Mouse (Mus musculus) left cerebral cortex, postnatal 10 days (tissue): Measurements from ENCODE around the gene Acvr2a. TPM values are rescaled to one million over a fixed set of nuclear protein-coding genes. Genes with fewer than 3 reads are reported as not detected.
A peak's percentile ranks its signal among the peaks of the same experiment; 100 is the strongest.

Experiments used
- DNase-seq, 2 experiments: peaks; one replicate each; pipeline ENCODE4 v3.0.0; 2021 to 2022; ENCODE audit warnings: low spot score in 2 of 2, mixed read lengths in 1 of 2; ENCODE audit errors: extremely low spot score in 1 of 2
- intact Hi-C: fragments of 180-260 bp; cut with DNase I; formaldehyde crosslinking; loops from one replicate; pipeline ENCODE4 v1.15.1; 2025
- total RNA-seq, 2 experiments: library from RNA; stranded (reverse); gene quantifications; 2 replicates each; pipeline ENCODE4 v1.2.3; 2021

Acvr2a gene
- total RNA-seq: 10 to 100 TPM; 69.5 to 71.4 TPM

- intact Hi-C loops: no loop called here
- DNase-seq: peak; percentile 87 to 96
Measured at GRCm38 (mm10) chr2:48813371-48814222, at the start of gene Acvr2a. Acvr2a (plus strand) TSS chr2:48814109.

DNA sequence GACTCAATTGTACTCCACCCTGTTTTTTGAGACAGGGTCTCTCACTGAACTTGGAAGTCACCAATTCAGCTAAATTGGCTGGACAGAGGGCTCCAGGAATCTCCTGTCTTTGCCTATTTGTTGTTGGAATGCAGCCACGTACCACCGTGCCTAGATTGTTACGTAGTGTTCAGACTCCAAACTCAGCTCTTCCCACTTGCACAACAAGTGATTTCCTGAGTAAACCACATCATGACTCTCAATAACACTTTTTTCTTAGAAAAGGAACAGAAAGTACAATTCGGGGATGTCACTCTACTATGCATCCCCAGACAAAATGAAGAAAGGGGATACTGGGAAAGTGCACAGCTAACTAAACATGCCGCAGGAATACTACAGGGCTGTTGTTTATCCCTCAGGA is 47.4 kb upstream of the Acvr2a start:
- intact Hi-C loops: no loop called here

GRCm38 (mm10) chr2:48767778-48768177 is 46.1 kb upstream of the Acvr2a start:
- intact Hi-C loops: no loop called here
- peak in 1 of 2 experiments; percentile 34 for DNase-seq

More for the DNA sequence above, 47.4 kb upstream of the Acvr2a start:
- DNase-seq: no peak

GRCm38 (mm10) chr2:48768219-48768618 is 45.7 kb upstream of the Acvr2a start:
- no peak for DNase-seq
- intact Hi-C loops: no loop called here

DNA sequence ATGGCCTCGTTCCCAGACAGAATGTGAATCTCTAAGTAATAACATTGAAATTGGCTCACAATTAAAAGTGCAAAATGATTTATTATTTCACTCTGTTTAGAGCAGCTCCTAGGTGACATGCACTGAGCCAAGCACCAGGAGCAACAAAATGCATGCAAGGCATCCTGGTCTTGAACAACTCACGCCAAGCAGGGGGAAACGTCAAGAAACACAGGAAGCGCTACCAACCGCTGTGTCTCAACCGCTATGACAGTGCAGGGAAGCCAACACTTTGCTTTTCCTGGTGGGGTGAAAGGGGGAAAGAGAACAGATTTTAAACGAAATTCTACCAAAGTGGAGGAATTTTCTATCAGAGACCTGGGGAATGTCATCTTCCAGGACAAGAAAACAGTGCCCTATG is 43.8 kb upstream of the Acvr2a start:
- intact Hi-C loops: no loop called here
- no peak for DNase-seq

GRCm38 (mm10) chr2:48770634-48771033 is 43.3 kb upstream of the Acvr2a start:
- no peak for DNase-seq
- intact Hi-C loops: no loop called here

DNA sequence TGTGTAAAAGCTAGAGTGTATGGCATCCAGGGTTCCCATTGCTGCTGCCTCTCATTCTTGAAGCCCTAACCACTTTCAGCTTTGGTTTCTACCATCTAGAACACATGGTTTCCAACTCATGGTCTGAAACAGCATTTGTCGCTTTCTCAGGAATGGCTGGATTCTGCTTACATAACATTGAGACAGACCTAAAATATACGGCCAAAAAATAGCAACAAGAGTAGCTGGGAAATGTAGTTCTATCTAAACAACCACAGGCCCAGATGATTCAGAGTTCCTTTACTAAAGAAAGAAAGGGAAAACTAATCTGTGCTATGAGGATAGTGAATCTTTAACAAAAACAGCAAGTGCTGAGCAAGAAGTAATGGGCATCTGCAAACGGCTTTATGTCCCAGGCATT is 38.6 kb upstream of the Acvr2a start:
- no peak for DNase-seq
- intact Hi-C loops: no loop called here

DNA sequence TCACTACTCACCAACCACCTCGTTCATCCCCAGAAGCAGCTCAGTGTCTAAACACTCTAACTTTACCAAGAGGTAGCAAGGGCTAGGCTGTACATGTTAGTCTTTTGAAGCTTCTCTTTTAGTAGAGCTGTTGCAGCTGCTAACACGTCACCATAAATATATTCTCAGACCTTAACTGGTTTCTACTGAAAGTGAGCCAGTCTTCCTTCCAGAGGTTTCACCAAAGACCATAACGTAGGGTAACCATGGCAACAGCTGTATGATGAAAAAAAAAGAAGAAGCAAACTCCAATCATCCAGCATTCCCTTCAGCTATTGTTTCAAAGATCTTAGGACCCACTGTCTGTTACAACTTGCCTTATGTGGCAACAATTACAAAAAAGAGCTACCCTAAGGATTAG is 25.0 kb upstream of the Acvr2a start:
- intact Hi-C loops: no loop called here
- no peak for DNase-seq

GRCm38 (mm10) chr2:48814223-48815038 is 522 bp downstream of the Acvr2a start:
- intact Hi-C loops: loop anchor here (5.0 kb wide), 1 partner anchor 73 kb away; no protein-coding TSS in a partner anchor
- DNase-seq: peak; percentile 37 to 59

DNA sequence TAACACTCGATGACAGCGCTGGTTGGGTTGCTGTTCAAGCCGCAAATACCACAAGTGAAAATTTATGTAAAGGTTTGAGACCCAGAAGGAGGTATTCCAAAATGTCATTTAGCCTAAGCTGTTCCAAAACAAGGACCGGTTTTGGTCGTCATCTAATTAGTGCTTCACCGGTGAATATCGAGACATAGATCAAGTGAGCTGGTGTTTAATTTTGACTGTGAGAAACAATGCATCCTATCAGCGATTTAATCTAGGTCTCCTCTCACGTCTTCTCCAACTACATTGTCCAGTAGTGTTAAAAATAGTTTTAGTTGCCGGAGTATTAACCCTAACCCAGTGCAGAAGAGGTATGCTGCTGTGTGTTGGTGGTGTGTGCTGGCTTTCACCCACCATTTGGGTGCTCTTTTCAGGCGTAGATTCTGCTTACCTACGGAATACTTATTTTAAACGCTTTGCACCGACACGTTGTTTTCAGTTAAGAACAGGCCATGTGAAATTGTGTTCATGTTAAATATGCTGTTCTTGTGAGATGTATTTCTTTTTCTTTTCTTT is 1.2 kb downstream of the Acvr2a start:
- no peak for DNase-seq
- intact Hi-C loops: loop anchor here (5.0 kb wide), 1 partner anchor 72 kb away; no protein-coding TSS in a partner anchor

- intact Hi-C loops: loop anchor here (5.0 kb wide), 1 partner anchor 71 kb away; no protein-coding TSS in a partner anchor
- no peak for DNase-seq
Measured at GRCm38 (mm10) chr2:48816141-48817028, 2.5 kb downstream of the Acvr2a start.

DNA sequence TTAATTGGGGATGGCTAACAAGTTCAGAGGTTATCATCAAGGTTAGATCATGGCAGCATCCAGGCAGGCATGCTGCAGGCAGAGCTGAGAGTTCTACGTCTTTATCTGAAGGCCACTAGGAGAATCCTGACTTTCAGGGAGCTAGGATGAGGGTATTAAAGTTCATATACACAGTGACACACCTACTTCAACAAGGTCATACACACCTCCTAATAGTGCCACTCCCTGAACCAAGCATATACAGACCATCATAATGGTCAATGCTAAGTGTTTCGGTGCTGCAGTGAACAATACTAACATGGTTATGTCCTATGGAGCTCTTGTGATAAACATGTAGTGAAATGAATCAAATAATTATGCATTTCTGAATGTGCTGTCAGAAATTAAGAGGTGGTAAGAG is 12.0 kb downstream of the Acvr2a start:
- DNase-seq: no peak
- intact Hi-C loops: loop anchor here (5.0 kb wide), 1 partner anchor 46 kb away; no protein-coding TSS in a partner anchor

DNA sequence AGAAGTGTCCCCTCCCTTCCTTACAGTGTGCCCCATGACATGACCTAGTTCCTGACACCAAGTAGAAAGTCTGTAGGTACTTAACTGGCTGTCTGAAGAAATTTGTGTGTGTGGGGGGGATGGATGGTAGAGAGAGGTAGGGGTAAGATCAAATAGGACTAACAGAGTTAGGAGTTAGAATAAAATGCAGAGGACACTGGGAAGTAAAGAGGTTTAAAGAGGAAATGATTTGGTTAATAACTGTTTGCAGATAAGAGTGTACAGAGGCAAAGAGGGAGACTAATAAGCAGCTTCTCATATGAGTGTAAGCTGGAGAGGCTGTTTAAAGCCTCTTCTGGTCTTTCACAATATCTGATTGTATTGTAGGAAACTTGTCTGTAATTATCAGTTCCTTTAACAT is 12.5 kb downstream of the Acvr2a start:
- no peak for DNase-seq
- intact Hi-C loops: loop anchor here (5.0 kb wide), 1 partner anchor 46 kb away; no protein-coding TSS in a partner anchor

DNA sequence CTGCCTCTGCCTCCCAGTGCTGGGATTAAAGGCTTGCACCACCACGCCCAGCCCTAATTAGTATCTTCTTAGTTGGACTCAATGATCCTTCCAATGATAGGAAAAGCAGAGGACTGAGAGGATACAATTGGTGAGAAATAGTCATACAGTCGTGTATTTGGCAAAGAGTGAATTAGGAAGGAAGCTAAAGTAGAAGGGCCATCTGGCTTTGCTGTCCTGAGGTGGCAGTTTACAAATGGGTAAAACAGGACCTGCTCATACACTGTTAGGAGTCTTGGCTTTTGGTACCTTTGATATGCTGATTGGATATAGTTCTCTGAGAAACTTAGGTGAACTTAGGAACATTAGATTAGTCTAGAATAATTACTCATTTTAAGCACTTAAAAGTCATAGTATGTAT is 16.6 kb downstream of the Acvr2a start:
- DNase-seq: no peak
- intact Hi-C loops: no loop called here

DNA sequence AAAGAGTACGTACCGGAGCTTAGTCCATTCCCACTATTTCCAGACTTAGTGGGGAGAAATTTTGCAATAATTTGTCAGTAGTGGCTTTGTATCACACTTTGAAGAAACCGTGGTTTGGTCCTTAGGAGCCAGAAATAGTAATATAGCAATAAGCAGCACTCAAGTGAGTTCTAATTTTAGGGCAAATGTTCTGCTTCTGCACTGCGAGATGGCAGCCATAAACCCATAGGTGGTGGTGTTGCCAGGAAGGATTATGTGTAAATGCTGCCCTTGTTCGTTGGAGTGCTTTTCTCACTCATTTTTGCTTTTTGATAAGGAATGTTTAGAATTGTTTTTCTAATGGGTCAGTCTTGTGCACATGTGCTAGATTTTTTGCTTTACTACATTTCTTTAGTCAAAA is 18.4 kb downstream of the Acvr2a start:
- intact Hi-C loops: no loop called here
- DNase-seq: no peak

- DNase-seq: no peak
- intact Hi-C loops: no loop called here
Measured at GRCm38 (mm10) chr2:48833884-48834450, 20.1 kb downstream of the Acvr2a start.

DNA sequence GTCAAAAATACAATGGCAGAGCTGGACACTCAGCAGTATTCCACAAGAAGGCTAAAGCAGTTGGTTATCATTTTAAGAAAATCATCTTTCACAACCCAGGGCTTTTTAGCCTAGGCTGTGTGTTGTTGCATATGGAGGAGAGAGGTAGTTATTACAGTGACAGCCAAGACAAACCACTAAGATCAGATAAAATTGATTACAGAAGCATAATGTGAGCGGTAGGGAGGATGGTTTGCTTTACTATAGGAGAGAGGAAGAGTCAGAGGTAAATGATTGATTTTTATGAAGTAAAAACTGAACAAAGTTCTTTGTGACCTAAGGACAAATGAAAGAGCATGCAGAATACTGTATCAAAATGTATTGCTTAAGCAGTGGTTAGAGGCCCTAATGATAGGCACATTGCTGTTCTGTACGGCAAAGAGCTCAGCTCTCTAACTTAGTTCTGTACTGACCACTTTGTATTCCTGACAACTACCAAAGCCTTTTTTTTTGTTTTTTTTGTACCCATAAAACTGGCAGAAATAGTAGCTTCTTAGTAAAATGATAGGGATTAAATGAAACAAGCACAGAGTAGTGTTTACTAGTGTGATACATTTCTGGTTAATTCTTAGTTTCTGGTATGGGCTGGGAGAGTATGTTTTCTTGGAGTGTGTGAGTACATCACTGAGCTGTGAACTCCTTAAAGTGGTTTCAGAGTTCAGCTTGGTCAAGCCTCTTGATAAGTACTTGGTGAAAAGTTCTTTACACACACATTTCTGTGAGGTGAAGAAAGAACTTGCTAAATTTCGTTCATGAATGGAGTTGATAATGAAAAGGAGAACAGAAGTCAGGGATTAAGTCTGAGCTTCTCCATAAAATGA is 27.9 kb downstream of the Acvr2a start:
- DNase-seq: no peak
- intact Hi-C loops: no loop called here
